Mouse (Mus musculus): Measurements from ENCODE around the gene Gm10197.

DNA sequence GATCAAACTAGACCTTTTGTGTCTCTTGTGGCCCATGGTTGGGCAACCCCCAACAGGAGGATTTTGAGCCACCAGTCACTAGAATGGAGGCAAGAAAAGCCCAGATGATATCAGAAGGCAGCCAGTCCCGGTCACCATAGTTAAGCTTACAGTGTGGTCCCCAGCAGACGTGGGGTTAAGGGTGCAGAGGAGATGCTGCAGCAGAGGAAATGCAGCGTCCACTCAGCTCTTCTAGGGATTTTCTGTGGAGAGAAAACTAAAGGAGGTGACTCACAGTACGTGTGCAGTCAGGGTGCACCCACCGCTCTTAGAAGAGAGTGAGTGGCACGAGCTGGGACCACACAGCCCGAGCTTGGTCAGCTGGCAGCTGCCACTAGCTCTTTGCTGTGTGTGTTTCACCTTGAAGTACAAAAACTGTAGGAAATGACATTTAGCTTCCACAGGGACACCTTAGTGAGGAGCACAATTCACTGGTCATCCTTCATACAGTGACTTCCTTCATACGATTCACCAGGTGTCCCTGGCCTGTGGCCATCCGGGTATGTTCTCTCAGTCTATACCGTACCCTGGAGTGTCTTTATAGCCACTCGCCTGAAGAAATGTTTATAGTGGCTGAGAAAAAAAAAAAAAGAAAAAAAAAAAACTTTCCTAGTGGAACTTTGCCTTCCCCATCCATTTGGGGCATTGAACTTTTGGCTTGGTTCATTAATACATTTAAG is 5.3 kb downstream of the Gm10197 start:
- TF ChIP-seq CTCF (IDR thresholded peaks at IDR 0.05; ENCODE audit: extremely low read depth, insufficient read depth, low read length) (no peak), POLR2A (IDR thresholded peaks at IDR 0.05; ENCODE audit: extremely low read depth, insufficient read depth, low read length) (no peak)
